Mouse (Mus musculus) heart, embryonic 14.5 days (tissue): ENCODE measurements around the gene Srxn1. TPM values are rescaled to one million over a fixed set of nuclear protein-coding genes. Genes with fewer than 3 reads are reported as not detected.

Experiments used
- ATAC-seq: fragments of 200-750 bp; cut with Nextera tagmentation; 2 replicates; pipeline ENCODE4 v1.8.0; 2017; ENCODE audit warnings: low read depth, moderate TSS enrichment; ENCODE audit not compliant: insufficient number of reproducible peaks, insufficient read depth, low FRiP score
- H3K27ac ChIP-seq, 2 experiments: fragments of 200-500 bp in 1 of 2; fragments of 300-500 bp in 1 of 2; sonication (generic) in 1 of 2; replicated peaks in 1 of 2; 2 replicates each; pipeline ENCODE4 v1.5.1; 2012 to 2014; ENCODE audit warnings: low read depth in 2 of 2, low read length in 2 of 2, control low read depth in 1 of 2, mild to moderate bottlenecking in 1 of 2, mixed read lengths in 1 of 2; ENCODE audit not compliant: control insufficient read depth in 1 of 2, insufficient read depth in 1 of 2
- H3K27me3 ChIP-seq: fragments of 300-500 bp; sonication (generic); 2 replicates; pipeline ENCODE4 v1.6.1; 2014; ENCODE audit warnings: mild to moderate bottlenecking, low read length, control low read depth; ENCODE audit not compliant: control insufficient read depth, insufficient read depth
- H3K36me3 ChIP-seq: fragments of 300-500 bp; sonication (generic); 2 replicates; pipeline ENCODE4 v1.6.1; 2014; ENCODE audit warnings: mild to moderate bottlenecking, control low read depth, low read length, mixed read lengths; ENCODE audit not compliant: control insufficient read depth, insufficient read depth
- H3K4me1 ChIP-seq, 2 experiments: fragments of 200-500 bp in 1 of 2; fragments of 300-500 bp in 1 of 2; sonication (generic) in 1 of 2; 2 replicates each; pipeline ENCODE4 v1.6.1; 2012 to 2014; ENCODE audit warnings: low read length in 2 of 2, control low read depth in 1 of 2, mixed read lengths in 1 of 2; ENCODE audit not compliant: control insufficient read depth in 2 of 2, insufficient read depth in 2 of 2
- H3K4me2 ChIP-seq: fragments of 300-500 bp; sonication (generic); 2 replicates; pipeline ENCODE4 v1.6.1; 2014; ENCODE audit warnings: mild to moderate bottlenecking, low read length
- H3K4me3 ChIP-seq, 2 experiments: fragments of 200-500 bp in 1 of 2; fragments of 300-500 bp in 1 of 2; sonication (generic) in 1 of 2; 2 replicates each; pipeline ENCODE4 v1.5.1; 2012 to 2014; ENCODE audit warnings: low read length in 2 of 2, mild to moderate bottlenecking in 2 of 2, control low read depth in 1 of 2, low read depth in 1 of 2, moderate library complexity in 1 of 2; ENCODE audit not compliant: control insufficient read depth in 1 of 2, insufficient read depth in 1 of 2
- H3K9ac ChIP-seq: fragments of 300-500 bp; sonication (generic); 2 replicates; pipeline ENCODE4 v1.6.1; 2014; ENCODE audit warnings: mild to moderate bottlenecking, low read length
- H3K9me3 ChIP-seq: fragments of 300-500 bp; sonication (generic); 2 replicates; pipeline ENCODE4 v1.6.1; 2016; ENCODE audit warnings: low read length, control low read depth; ENCODE audit not compliant: control insufficient read depth
- WGBS: fragments of 180-500 bp; shearing (Covaris S2); extraction: QIAGEN DNeasy Blood & Tissue Kit; methylation state at CpG from one replicate; pipeline ENCODE4 v1.1.7; 2014; 5-methylcytosine and 5-hydroxymethylcytosine counted together
- polyA plus RNA-seq: library from polyadenylated mRNA; unstranded; fragments of >200 nt; fragmentation: Nextera tagmentation; extraction: Ambion mirVana; gene quantifications from 2 replicates; pipeline ENCODE4 v1.2.1, GENCODE M21; 2014

The Srxn1 gene
- polyA plus RNA-seq, 1 experiment from 2014 or later: 5.7 TPM

- Histone ChIP-seq H3K4me1 (peaks cover 11 to 28% of the 10 kb centered on the region in 2 experiments), H3K36me3 (no peaks in the 10 kb centered on the region), H3K9ac (no peak overlapping the region), H3K4me2 (no peak overlapping the region), H3K27ac (no peak overlapping the region), H3K4me3 (no peak overlapping the region), H3K27me3 (peaks cover 63% of the 10 kb centered on the region), H3K9me3 (no peaks in the 10 kb centered on the region)
- 36% methylated on average over 12 of the region's 12 CpGs for WGBS
- ATAC-seq: no peak
Measured at GRCm38 (mm10) chr2:152091342-152092056, 13.8 kb upstream of the Srxn1 start.

- H3K9me3 ChIP-seq: no peaks in the 10 kb centered on the region
- no peak for ATAC-seq
- H3K27me3 ChIP-seq: peaks cover 63% of the 10 kb centered on the region
- peak overlapping the region; percentile 69 for H3K4me2 ChIP-seq
- 3% methylated on average over 45 of the region's 45 CpGs for WGBS
- H3K27ac ChIP-seq: no peak overlapping the region
- peak overlapping the region; percentile 59 for H3K9ac ChIP-seq
- H3K4me3 ChIP-seq: peak overlapping the region; percentile 28 to 43
- no peaks in the 10 kb centered on the region for H3K36me3 ChIP-seq
- peaks cover 0 to 16% of the 10 kb centered on the region in 2 experiments; a peak in 3 of 4 replicates for H3K4me1 ChIP-seq
Measured at GRCm38 (mm10) chr2:152092927-152093326, 12.4 kb upstream of the Srxn1 start.

- H3K36me3 ChIP-seq: no peaks in the 10 kb centered on the region
- ATAC-seq: 0 out of 2 replicates have a peak, but pooled peaks have one; percentile 25
- no peaks in the 10 kb centered on the region for H3K9me3 ChIP-seq
- 2% methylated on average over 40 of the region's 60 CpGs for WGBS
- H3K27me3 ChIP-seq: peaks cover 63% of the 10 kb centered on the region
- H3K4me2 ChIP-seq: peak overlapping the region; percentile 69
- peak overlapping the region; percentile 43 to 49 for H3K4me3 ChIP-seq
- H3K9ac ChIP-seq: peak overlapping the region; percentile 59
- no peak overlapping the region for H3K27ac ChIP-seq
- H3K4me1 ChIP-seq: peaks cover 0 to 14% of the 10 kb centered on the region in 2 experiments; a peak in 3 of 4 replicates
Measured at GRCm38 (mm10) chr2:152093356-152093792, 11.9 kb upstream of the Srxn1 start.

- Histone ChIP-seq H3K9ac (no peak overlapping the region), H3K9me3 (no peaks in the 10 kb centered on the region)
- WGBS: 3% methylated on average over 29 of the region's 29 CpGs
Measured at GRCm38 (mm10) chr2:152094856-152095545, 10.3 kb upstream of the Srxn1 start.

GRCm38 (mm10) chr2:152096922-152097321, 8.4 kb upstream of the Srxn1 start:
- H3K4me2 ChIP-seq: no peak overlapping the region
- H3K4me3 ChIP-seq: no peak overlapping the region
- WGBS: 79% methylated on average over 2 of the region's 2 CpGs
- H3K9me3 ChIP-seq: no peaks in the 10 kb centered on the region
- H3K27ac ChIP-seq: no peak overlapping the region
- no peak overlapping the region for H3K9ac ChIP-seq
- H3K27me3 ChIP-seq: peaks cover 52% of the 10 kb centered on the region
- ATAC-seq: no peak
- H3K4me1 ChIP-seq: peaks cover 0 to 14% of the 10 kb centered on the region in 2 experiments; a peak in 3 of 4 replicates
- H3K36me3 ChIP-seq: no peaks in the 10 kb centered on the region

More at GRCm38 (mm10) chr2:152094856-152095545, 10.3 kb upstream of the Srxn1 start:
- Histone ChIP-seq H3K4me2 (peak overlapping the region; percentile 52), H3K4me3 (peak overlapping the region; percentile 5 to 17; a peak in 1 of 4 replicates), H3K27ac (no peak overlapping the region), H3K27me3 (peaks cover 66% of the 10 kb centered on the region), H3K4me1 (peaks cover 0 to 14% of the 10 kb centered on the region in 2 experiments; a peak in 3 of 4 replicates), H3K36me3 (no peaks in the 10 kb centered on the region)
- ATAC-seq: no peak

GRCm38 (mm10) chr2:152097916-152098315, 7.4 kb upstream of the Srxn1 start:
- no peak for ATAC-seq
- H3K9ac ChIP-seq: no peak overlapping the region
- peaks cover 43% of the 10 kb centered on the region for H3K27me3 ChIP-seq
- no peak overlapping the region for H3K4me3 ChIP-seq
- no peaks in the 10 kb centered on the region for H3K36me3 ChIP-seq
- H3K9me3 ChIP-seq: no peaks in the 10 kb centered on the region
- H3K4me2 ChIP-seq: no peak overlapping the region
- no peak overlapping the region for H3K27ac ChIP-seq
- peaks cover 0 to 14% of the 10 kb centered on the region in 2 experiments; a peak in 3 of 4 replicates for H3K4me1 ChIP-seq
- WGBS: 81% methylated on average over 11 of the region's 11 CpGs

GRCm38 (mm10) chr2:152099538-152099937, 5.8 kb upstream of the Srxn1 start:
- WGBS: 52% methylated on average over 3 of the region's 3 CpGs
- peaks cover 27% of the 10 kb centered on the region for H3K27me3 ChIP-seq
- no peak for ATAC-seq
- H3K4me1 ChIP-seq: peaks cover 0 to 4% of the 10 kb centered on the region in 2 experiments; a peak in 1 of 4 replicates
- H3K36me3 ChIP-seq: no peaks in the 10 kb centered on the region
- H3K9ac ChIP-seq: no peak overlapping the region
- H3K4me3 ChIP-seq: no peak overlapping the region
- no peaks in the 10 kb centered on the region for H3K9me3 ChIP-seq
- no peak overlapping the region for H3K27ac ChIP-seq
- no peak overlapping the region for H3K4me2 ChIP-seq
